Mouse (Mus musculus) T-helper 17 cell (primary cell): ENCODE data around the gene Cadps.

Experiments used
- in situ Hi-C, 2 experiments: fragments of 300-600 bp; cut with MboI, MseI; formaldehyde crosslinking; loops; 1 replicate in 1 of 2; 2 replicates in 1 of 2; pipeline ENCODE4 v1.15.1; 2025; ENCODE audit warnings: high pct_unique_total_duplicates in 2 of 2

The Cadps gene

GRCm38 (mm10) chr14:12342458-12343131 lies 480.3 kb downstream of the Cadps start:
- in situ Hi-C loops: no loop called here

GRCm38 (mm10) chr14:12341789-12342457 lies 481.0 kb downstream of the Cadps start:
- in situ Hi-C loops: no loop called here

DNA sequence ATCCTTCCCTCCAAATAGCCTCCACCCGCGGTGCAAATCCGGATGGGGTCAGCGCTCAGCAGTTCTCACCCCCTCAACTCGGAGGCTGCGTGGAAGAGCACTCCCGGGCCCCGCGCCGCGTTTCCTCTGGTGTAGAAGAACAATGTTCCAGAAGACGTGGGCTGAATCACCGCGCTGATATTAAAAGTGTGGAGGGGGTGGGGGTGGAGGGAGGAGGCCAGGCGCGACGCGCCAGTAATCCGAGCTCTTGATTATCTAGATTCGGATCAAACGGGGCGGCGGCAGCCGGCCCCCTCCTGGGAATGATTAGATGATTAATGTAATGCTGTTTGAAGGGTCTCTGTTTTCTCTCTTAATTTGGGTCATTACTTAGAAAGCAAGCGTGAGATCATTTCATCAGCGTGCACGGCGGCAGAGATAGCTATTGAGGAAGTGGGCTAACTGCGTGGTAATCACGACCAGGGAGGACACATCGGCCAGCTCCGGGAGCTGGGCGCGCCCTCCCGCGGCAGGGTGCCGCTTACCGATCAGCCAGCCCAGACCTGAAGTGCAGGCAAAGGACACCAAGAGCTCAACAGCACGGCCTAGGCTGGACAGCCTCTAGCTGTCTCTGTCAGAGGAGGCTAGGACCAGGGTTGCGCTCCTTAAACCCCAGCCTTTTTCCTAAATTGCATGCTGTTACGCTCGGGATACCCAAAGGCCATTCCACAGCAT lies 481.6 kb downstream of the Cadps start:
- in situ Hi-C loops: no loop called here

DNA sequence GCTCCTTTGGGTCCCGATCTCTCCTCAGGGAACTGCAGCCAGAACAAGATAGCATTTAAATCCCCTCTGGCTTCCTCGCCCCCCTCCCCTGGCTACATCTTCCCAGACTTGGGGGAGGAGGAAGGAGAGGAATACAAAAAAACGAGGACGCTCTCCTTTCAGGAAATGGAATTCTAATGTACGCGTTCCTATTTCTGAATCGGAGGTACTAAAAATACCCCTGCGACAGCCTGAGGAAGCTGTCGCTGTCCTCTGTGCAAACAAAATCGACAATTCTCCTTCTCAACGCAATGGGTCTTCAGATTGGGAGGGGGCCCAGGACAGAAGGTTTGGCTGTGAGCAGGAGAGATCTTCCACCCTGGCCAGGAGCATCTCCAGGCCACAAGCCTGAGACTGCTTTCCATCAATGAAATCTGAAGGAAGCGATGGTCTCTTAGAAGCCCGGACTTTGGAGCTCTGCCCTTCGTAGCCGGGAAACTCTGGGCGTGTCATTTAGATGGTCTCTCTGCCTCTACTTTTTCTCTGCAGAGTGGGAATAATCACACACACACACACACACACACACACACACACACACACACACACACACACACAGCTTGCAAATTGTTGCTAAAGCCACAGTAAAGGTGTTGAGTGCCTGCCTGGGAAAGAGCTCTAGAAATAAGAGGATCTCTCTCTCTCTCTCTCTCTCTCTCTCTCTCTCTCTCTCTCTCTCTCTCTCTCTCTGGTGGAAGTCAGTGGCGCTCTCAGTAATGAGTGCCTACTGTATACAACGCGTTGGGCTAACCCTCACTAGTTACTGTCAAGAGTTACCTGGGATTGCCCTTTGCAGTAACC lies 482.4 kb downstream of the Cadps start:
- in situ Hi-C loops: no loop called here

DNA sequence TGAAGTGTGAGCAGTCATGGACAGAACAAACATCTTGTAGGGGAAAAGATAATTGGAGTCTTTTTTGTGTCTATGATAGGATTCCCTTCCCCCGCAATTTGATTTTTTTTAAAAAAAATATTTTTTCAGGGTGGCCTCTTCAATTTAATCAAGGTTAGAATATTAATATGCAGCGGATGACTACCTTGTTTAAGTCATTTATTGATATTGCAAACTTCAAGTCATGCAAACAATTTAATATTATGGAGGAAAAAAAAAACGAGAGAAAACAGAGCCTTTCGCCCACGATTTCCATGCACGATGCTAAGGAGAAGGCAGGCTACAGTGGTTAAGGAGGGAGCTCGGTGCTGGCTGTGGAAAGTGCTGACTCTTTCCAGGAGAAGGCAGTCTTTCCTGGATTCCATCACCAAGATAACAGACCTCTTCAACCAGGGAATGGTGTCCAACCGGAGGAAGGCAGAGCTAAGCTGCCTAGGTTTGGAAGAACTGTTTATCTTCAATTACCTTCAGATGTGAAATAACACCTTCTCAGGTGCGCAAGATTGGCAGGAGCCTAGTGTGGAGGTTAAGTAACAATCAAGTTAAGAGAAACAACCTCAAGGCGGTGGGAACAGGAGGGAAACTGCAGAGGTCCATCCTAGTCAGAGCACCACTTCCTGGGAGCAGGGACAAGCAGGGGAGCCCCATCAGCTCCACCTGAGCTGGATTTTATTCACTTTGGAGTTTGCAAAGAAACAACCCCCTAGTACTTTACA lies 483.9 kb downstream of the Cadps start:
- in situ Hi-C loops: no loop called here

GRCm38 (mm10) chr14:12337998-12338809 lies 484.7 kb downstream of the Cadps start:
- in situ Hi-C loops: no loop called here

DNA sequence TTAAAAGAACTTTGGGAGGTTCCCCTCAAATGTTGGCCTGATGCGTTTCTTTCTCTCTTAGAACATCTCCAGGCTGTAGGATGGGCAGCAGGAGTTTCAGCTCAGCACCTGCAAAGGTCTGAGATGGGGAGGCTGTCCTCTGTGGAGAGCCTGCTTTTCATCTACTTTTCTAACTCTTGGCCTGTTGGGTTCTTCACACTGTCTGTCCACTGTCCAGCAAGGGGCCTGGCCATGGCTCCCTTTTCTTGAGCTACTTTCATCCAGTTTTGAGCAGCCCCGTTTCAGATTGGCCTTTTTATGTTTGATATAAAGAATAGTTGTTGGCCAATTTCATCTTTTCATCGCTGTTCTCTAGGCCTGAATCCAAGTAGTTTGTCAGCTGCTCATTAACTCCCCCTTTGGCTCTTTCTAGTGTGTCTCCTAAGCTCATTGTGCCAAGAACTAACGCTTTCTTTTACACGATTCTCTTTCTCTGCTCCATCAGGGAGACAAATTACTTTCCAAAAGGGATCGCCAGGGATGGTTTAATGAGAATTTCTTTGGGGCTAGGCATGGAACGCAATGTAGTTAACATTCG lies 485.4 kb downstream of the Cadps start:
- in situ Hi-C loops: no loop called here

DNA sequence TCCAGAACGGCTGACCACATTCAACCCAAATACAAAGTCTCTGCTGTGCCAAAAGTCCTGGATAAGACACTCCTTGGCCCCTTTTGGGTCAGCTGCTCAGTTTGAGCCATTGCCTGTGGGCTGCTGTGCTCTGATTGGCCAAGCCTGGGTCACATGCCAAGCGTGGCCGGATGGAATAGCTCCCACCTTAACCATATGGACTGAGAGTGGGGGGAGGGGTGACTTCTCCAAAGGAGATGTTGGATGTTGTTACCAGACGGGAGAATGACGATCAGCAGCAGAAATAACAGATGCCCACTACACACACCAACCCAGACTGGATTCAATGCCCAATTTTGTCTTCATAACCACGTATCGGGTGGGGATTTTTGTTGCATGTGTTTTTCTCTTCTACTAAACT lies 488.0 kb downstream of the Cadps start:
- in situ Hi-C loops: no loop called here

DNA sequence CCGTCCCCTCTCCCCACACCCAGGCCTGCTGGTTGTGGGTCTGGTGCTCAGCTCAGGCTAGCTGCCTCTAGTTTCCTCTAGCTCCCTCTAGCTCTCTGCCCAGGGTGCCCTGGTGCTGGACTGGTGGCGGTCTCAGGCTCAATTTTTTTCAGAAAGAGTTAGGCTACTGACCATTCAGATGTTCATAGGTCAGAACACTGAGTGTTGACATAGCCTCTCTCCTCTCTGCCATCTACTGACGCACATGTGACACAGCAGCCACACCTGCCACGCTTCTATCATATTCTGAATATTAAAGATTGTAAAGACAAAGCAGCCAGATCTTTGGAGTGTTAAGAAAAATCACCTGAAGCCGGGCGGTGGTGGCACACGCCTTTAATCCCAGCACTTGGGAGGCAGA lies 489.3 kb downstream of the Cadps start:
- in situ Hi-C loops: no loop called here
